Mouse (Mus musculus) ES-Bruce4 (cell line): ENCODE measurements at regions not wholly inside any gene's neighbourhood (a gene's known extent, or its start where the extent isn't known, plus 50 kb on each side); places are given as distances from the start of the nearest gene placed in this dataset.

Experiments
- CTCF ChIP-seq: IDR thresholded peaks from one replicate; pipeline ENCODE4 v1.8.1; 2011; ENCODE audit warnings: low read depth, low read length
- POLR2A ChIP-seq: IDR thresholded peaks from one replicate; pipeline ENCODE4 v1.8.1; 2011; ENCODE audit warnings: low read length; ENCODE audit not compliant: insufficient read depth

- TF ChIP-seq POLR2A: no peak
- TF ChIP-seq CTCF: no peak
Measured at GRCm38 (mm10) chr2:124753717-124754116, 314.2 kb upstream of the Slc24a5 start.
